Mouse (Mus musculus): ENCODE data around the gene Homer2. TPM values are rescaled to one million over a fixed set of nuclear protein-coding genes. Genes with fewer than 3 reads are reported as not detected.

Homer2 gene
- polyA plus RNA-seq, 1 experiment from 2014 or later, result 14.8 TPM

DNA sequence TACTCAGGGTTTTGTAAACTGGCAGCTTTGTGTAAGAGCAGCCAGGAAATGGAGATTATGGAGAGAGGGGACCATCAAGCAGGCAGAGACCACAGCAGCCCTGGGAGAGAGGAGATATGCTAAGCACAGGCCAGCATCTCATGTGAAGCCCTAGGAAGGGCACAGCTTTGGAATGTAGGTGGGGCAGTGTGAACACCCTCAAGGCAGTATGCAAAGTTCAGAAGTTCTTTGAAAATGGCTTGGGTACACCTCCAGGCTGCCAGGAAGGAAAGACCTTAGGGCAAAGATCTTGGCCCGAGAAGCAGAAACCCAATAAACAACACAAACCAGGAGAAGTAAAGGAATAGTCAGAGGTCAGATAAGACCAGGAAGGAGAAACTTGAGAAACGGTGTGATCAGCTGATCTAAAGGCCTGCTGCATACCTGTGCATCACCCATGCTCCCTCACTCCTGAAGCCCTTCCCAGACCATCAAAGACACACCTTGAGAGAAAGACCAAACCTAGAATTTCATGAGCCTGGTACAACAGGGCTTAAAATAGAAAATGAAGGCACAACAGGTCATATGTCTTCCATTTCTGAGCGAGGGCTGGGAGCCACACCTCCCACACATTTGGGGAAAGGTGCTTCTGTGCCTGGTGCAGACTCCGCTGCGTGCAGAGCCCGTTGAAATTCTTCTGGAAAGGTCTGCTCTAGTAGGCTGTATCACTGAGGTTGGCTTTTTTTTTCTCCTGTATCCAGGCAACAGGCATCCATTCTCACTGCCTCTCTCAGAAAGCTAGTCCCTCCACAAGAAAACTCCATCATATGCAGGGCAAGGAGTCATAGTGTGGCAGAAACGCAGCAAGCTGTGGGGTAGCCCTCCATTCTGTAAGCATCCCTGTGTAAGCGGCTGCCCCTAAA is 107.7 kb downstream of the Homer2 start:
- Histone ChIP-seq H3K9ac (no peak overlapping the region), H3K4me1 (0 out of 2 replicates have a peak, but pooled peaks cover 5% of the 10 kb centered on the region), H3K9me3 (replicated peaks) (no peaks in the 10 kb centered on the region), H3K36me3 (peaks cover 32% of the 10 kb centered on the region), H3K4me2 (no peak overlapping the region), H3K4me3 (replicated peaks) (no peak overlapping the region), H3K27me3 (no peaks in the 10 kb centered on the region), H3K27ac (no peak overlapping the region)
- no peak for ATAC-seq (replicated peaks; ENCODE audit: low FRiP score)
- 61% methylated on average over 8 of the region's 8 CpGs for WGBS

DNA sequence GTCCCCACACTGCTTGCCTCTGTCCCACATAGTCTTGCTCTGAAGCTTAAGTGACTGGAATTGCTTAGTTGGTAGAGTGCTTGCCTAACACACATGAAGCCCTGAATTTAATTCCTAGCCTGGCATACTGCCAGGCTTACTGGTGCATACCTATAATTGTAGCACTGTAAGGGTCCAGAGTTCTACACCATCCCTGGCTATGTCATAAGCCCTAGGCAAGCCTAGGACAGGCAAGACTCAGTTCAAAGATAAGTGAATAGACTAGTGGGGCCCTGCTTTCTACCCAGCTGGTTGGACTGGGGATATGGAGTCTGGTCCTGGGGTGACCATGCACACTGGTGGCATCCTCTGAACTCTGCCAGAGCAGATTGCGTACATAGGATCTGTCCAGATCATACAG is 109.7 kb downstream of the Homer2 start:
- H3K9me3 ChIP-seq (replicated peaks), result no peaks in the 10 kb centered on the region
- WGBS, result 91% methylated on average over 1 of the region's 1 CpGs
- peaks cover 51% of the 10 kb centered on the region for H3K36me3 ChIP-seq
- 0 out of 2 replicates have a peak, but pooled peaks cover 5% of the 10 kb centered on the region for H3K4me1 ChIP-seq
- no peak overlapping the region for H3K4me3 ChIP-seq (replicated peaks)
- no peak overlapping the region for H3K4me2 ChIP-seq
- no peaks in the 10 kb centered on the region for H3K27me3 ChIP-seq
- no peak for ATAC-seq (replicated peaks; ENCODE audit: low FRiP score)
- no peak overlapping the region for H3K9ac ChIP-seq
- H3K27ac ChIP-seq, result no peak overlapping the region

DNA sequence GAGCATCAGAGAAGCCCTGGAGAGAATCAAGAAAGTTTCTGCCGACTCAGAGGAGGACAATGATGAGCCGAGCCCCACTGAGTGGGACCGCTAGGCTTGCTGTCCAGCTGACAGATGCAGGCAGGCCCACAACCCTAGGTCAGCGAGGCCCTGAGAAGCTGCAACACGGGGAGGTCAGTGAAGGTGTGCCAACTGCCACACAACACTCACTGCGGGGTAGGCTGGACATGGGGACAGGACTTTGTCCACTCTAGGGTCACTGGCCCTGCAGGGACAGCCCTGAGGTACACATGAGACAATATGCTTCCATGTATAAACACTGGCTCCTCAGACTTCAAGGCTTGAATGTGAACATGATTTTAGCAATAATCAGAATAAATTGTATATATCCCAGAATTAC is 111.2 kb downstream of the Homer2 start:
- Histone ChIP-seq H3K9ac (no peak overlapping the region), H3K4me1 (0 out of 2 replicates have a peak, but pooled peaks cover 5% of the 10 kb centered on the region), H3K36me3 (peaks cover 67% of the 10 kb centered on the region), H3K27me3 (no peaks in the 10 kb centered on the region), H3K4me3 (replicated peaks) (no peak overlapping the region), H3K27ac (no peak overlapping the region), H3K9me3 (replicated peaks) (no peaks in the 10 kb centered on the region), H3K4me2 (no peak overlapping the region)
- 83% methylated on average over 6 of the region's 6 CpGs for WGBS
- ATAC-seq (replicated peaks; ENCODE audit: low FRiP score), result no peak

DNA sequence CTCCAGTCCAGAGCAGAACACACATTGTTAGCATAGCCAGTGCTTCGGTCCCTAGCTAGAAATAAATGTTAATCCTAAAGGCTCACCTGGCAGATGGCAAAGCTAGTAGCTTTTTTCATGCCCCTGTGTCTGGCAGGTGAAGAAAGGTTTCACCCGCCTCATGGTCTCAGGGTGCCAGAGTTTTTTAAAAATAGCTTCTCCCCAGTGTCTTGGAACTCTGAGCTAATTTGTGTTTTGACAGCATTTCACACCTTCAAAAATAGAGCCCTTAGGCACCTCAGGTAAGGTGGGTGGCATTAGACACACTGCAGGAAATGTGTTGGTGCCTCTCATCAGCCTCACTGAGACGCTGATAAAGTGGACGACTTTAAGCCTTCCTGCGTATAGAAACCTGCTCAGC is 112.3 kb downstream of the Homer2 start:
- Histone ChIP-seq H3K27ac (no peak overlapping the region), H3K9me3 (replicated peaks) (no peaks in the 10 kb centered on the region), H3K36me3 (peaks cover 72% of the 10 kb centered on the region), H3K4me3 (replicated peaks) (no peak overlapping the region), H3K4me2 (no peak overlapping the region), H3K4me1 (0 out of 2 replicates have a peak, but pooled peaks cover 2% of the 10 kb centered on the region), H3K27me3 (no peaks in the 10 kb centered on the region), H3K9ac (no peak overlapping the region)
- ATAC-seq (replicated peaks; ENCODE audit: low FRiP score), result no peak
- WGBS, result 88% methylated on average over 5 of the region's 5 CpGs

DNA sequence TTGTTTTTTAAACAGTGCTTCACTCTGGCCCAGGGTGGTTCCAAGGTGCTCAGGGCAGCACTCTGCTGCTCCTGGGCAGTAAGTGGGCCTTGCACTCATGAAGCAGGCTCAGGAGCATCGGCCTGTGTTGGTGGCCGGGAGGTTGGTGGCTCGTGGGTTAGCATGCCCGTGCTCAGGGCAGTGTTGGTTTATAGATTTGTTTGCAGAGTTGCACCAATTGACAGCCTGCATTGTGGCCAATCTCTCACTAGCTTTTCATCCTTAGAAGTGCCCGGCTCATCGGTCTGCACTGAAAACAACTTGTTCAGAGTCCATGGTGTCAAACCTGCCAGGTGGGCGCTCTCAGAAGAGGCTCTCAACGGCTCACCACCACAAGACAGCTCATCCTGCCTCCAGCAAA is 113.9 kb downstream of the Homer2 start:
- no peak for ATAC-seq (replicated peaks; ENCODE audit: low FRiP score)
- no peaks in the 10 kb centered on the region for H3K4me1 ChIP-seq
- WGBS, result 90% methylated on average over 8 of the region's 8 CpGs
- no peak overlapping the region for H3K27ac ChIP-seq
- peaks cover 78% of the 10 kb centered on the region for H3K36me3 ChIP-seq
- H3K4me2 ChIP-seq, result no peak overlapping the region
- H3K9ac ChIP-seq, result no peak overlapping the region
- H3K9me3 ChIP-seq (replicated peaks), result no peaks in the 10 kb centered on the region
- no peaks in the 10 kb centered on the region for H3K27me3 ChIP-seq
- no peak overlapping the region for H3K4me3 ChIP-seq (replicated peaks)

DNA sequence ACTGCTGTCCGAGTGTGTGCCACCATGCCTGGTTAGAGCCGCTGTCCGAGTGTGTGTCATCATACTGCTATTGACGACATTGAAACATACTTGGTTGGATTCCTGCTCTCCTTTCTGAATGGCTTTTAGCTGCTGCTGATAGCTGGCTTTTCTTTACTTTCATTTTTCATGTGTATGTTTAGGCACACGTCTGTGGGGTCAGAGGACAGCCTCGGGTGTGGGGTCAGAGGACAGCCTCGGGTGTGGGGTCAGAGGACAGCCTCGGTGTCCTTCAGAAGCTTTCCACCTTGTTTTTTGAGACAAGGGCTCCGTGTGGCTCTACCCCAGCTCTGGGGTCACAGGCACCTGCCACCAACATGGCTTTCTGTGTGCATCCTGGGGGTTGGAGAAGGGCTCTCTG is 114.6 kb downstream of the Homer2 start:
- no peaks in the 10 kb centered on the region for H3K4me1 ChIP-seq
- no peak overlapping the region for H3K4me3 ChIP-seq (replicated peaks)
- H3K36me3 ChIP-seq, result peaks cover 73% of the 10 kb centered on the region
- 74% methylated on average over 9 of the region's 9 CpGs for WGBS
- no peak for ATAC-seq (replicated peaks; ENCODE audit: low FRiP score)
- no peak overlapping the region for H3K9ac ChIP-seq
- no peak overlapping the region for H3K4me2 ChIP-seq
- no peak overlapping the region for H3K27ac ChIP-seq
- H3K27me3 ChIP-seq, result no peaks in the 10 kb centered on the region
- no peaks in the 10 kb centered on the region for H3K9me3 ChIP-seq (replicated peaks)

DNA sequence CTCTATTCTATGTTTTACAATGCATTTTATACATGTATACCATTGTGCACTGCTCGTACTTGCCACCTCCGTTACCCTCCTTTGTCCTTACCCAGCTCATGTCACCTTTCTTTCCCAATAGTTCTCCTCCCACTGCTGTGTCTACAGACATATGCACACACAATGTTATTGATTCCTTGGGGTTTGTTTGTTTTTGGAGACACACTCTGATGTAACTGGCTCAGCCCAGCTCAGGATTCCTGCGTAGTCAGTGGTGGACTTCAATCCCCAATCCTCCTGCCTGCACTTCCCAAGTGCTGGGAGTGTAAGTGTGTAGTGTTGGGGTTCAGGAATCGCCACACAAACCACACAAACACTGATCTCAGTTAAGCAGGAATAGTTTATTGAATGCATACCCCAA is 120.1 kb downstream of the Homer2 start:
- Histone ChIP-seq H3K9me3 (replicated peaks) (no peaks in the 10 kb centered on the region), H3K27me3 (no peaks in the 10 kb centered on the region), H3K9ac (no peak overlapping the region), H3K4me1 (no peaks in the 10 kb centered on the region), H3K36me3 (peaks cover 52% of the 10 kb centered on the region), H3K4me2 (no peak overlapping the region), H3K27ac (no peak overlapping the region), H3K4me3 (replicated peaks) (no peak overlapping the region)
- no peak for ATAC-seq (replicated peaks; ENCODE audit: low FRiP score)
- 91% methylated on average over 4 of the region's 4 CpGs for whole genome bisulfite sequencing

DNA sequence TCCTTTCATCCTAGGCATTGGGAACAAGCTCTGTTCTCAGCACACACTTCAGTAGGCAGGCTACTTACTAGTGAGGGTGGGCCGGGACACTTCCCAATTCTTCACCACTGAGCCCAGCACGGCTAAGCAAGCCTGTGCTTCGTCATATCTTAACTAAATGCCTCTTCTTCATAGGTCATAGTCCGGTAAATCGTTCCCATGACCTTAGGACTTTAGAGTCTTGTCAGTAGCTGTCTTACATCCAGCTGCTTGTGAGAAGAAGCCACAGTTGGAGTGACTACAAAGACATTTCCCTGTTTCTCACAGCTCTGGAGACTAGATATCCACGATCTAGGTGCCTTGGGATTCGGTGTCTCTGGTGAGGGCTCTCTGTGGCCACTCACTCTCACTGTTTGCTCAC is 122.0 kb downstream of the Homer2 start:
- Histone ChIP-seq H3K9me3 (replicated peaks) (no peaks in the 10 kb centered on the region), H3K9ac (no peak overlapping the region), H3K27me3 (no peaks in the 10 kb centered on the region), H3K4me3 (replicated peaks) (no peak overlapping the region), H3K4me2 (no peak overlapping the region), H3K4me1 (no peaks in the 10 kb centered on the region), H3K27ac (no peak overlapping the region), H3K36me3 (peaks cover 36% of the 10 kb centered on the region)
- ATAC-seq (replicated peaks; ENCODE audit: low FRiP score), result no peak
- WGBS, result 88% methylated on average over 7 of the region's 7 CpGs

DNA sequence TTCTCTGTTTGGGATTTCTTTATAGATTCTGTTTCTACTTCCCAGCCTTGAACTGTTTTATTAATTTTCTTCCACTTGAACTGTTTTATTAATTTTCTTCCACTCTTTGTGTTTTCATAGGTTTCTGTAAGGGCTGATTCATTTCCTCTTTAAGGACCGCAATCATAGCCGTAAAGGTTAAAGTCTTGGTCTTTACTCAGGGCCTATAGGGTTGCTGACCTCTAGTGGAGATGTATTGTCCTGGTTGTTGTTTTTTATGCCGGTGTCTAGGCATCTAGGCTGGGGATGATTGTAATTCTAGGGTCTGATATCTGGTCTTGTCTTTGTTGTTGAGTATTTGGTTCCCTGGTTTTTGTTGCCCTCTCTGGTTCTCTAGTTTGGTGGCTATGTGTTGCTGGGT is 123.8 kb downstream of the Homer2 start:
- WGBS, result 67% methylated on average over 3 of the region's 3 CpGs
- no peak overlapping the region for H3K4me2 ChIP-seq
- H3K4me1 ChIP-seq, result no peaks in the 10 kb centered on the region
- H3K4me3 ChIP-seq (replicated peaks), result no peak overlapping the region
- H3K36me3 ChIP-seq, result peaks cover 44% of the 10 kb centered on the region
- no peaks in the 10 kb centered on the region for H3K9me3 ChIP-seq (replicated peaks)
- H3K27ac ChIP-seq, result no peak overlapping the region
- ATAC-seq (replicated peaks; ENCODE audit: low FRiP score), result no peak
- no peak overlapping the region for H3K9ac ChIP-seq
- H3K27me3 ChIP-seq, result no peaks in the 10 kb centered on the region

DNA sequence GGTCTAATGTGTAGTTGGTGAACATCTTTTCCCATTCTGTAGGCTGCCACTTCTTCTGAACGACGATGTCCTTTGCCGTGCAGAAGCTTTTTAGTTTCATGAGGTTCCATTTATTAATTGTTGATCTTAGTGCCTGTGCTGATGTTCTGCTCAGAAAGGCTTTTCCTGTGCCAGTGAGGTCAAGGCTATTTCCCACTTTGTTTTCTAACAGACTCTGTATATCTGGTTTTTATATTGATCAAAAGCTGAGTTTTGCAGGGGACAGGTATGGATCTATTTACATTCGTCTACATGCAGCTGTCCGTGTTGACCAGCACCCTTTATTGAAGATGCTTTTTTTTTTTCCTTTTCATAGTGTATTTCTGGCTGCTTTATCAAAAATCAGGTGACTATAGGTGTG is 128.0 kb downstream of the Homer2 start:
- Histone ChIP-seq H3K27ac (no peak overlapping the region), H3K4me3 (replicated peaks) (no peak overlapping the region), H3K9me3 (replicated peaks) (no peaks in the 10 kb centered on the region), H3K36me3 (peaks cover 32% of the 10 kb centered on the region), H3K4me2 (no peak overlapping the region), H3K9ac (no peak overlapping the region), H3K4me1 (no peaks in the 10 kb centered on the region), H3K27me3 (no peaks in the 10 kb centered on the region)
- WGBS, result 96% methylated on average over 5 of the region's 5 CpGs
- no peak for ATAC-seq (replicated peaks; ENCODE audit: low FRiP score)

DNA sequence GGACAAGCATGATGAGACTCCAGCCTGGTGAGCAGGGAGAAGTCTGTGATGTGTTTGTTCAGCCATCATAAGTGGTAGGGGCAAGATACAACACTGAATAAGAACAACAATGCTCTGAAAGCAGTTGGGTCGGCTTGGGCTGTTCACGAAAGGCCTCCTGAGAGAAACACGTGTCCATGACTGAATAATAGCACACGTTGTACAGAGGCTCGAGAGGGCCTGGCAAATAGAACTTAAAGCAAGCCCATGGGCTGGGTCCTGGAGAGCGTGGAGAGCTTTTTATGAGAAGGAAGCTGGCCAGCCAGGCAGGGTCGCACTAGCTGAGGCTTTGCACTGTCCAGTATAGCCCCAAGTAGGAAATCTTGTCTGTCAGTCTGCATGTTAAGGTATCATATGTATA is 128.9 kb downstream of the Homer2 start:
- H3K9me3 ChIP-seq (replicated peaks), result no peaks in the 10 kb centered on the region
- H3K27ac ChIP-seq, result no peak overlapping the region
- H3K4me3 ChIP-seq (replicated peaks), result no peak overlapping the region
- WGBS, result 91% methylated on average over 7 of the region's 7 CpGs
- no peak overlapping the region for H3K4me2 ChIP-seq
- H3K4me1 ChIP-seq, result no peaks in the 10 kb centered on the region
- H3K27me3 ChIP-seq, result no peaks in the 10 kb centered on the region
- H3K36me3 ChIP-seq, result peaks cover 32% of the 10 kb centered on the region
- no peak overlapping the region for H3K9ac ChIP-seq
- ATAC-seq (replicated peaks; ENCODE audit: low FRiP score), result no peak

DNA sequence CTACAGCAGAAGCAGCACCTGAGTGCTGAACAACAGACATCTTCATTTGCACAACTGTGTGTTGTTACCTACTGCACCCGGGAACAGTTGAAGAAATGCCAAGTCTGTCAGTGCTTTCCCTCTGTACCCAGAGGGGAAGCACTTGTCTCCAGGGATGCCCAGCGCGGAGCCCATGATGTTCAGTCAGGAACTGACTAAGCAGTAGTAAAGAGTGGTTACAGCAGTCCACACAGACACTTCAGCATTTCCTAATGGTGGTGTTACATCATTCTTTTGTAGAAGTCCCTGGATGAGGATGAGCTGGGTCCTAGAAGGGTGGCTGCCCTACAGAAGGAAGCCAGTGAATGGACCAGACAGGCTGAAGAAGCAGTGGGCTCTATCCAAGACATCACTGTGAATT is 129.5 kb downstream of the Homer2 start:
- H3K36me3 ChIP-seq, result peaks cover 32% of the 10 kb centered on the region
- no peak overlapping the region for H3K27ac ChIP-seq
- no peak overlapping the region for H3K4me3 ChIP-seq (replicated peaks)
- no peak for ATAC-seq (replicated peaks; ENCODE audit: low FRiP score)
- H3K4me1 ChIP-seq, result peaks cover 3% of the 10 kb centered on the region
- no peak overlapping the region for H3K4me2 ChIP-seq
- no peak overlapping the region for H3K9ac ChIP-seq
- no peaks in the 10 kb centered on the region for H3K9me3 ChIP-seq (replicated peaks)
- no peaks in the 10 kb centered on the region for H3K27me3 ChIP-seq
- WGBS, result 92% methylated on average over 3 of the region's 3 CpGs

DNA sequence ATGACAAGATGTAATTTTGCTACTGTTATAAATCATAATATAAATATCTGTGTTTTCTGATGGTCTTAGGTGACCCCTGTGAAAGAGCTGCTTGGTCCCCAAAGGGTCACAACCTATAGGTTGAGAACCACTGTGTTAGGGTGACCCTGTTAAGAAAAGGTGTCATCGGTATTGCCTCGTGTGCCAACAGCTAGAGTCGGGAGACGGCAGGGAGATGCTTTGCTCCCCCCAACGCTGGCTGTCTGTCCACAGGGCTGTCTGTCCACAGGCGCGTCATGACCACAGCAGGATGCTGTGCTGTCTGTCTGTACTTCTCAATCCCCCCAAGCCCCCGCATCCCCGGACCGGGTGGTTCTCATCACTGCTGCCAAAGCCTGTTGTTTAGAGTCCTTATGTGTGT is 131.7 kb downstream of the Homer2 start:
- Histone ChIP-seq H3K4me3 (replicated peaks) (no peak overlapping the region), H3K9ac (no peak overlapping the region), H3K4me2 (no peak overlapping the region), H3K27me3 (no peaks in the 10 kb centered on the region), H3K4me1 (peaks cover 12% of the 10 kb centered on the region), H3K27ac (no peak overlapping the region), H3K9me3 (replicated peaks) (no peaks in the 10 kb centered on the region), H3K36me3 (peaks cover 32% of the 10 kb centered on the region)
- 92% methylated on average over 10 of the region's 10 CpGs for WGBS
- ATAC-seq (replicated peaks; ENCODE audit: low FRiP score), result no peak
